In genomic region chrX:136203664-136204066, GRCm38 (mm10) we compare ENCODE assay signal across 8 mouse cellular contexts. TPM values are rescaled to one million over a fixed set of nuclear protein-coding genes. Genes with fewer than 3 reads are reported as not detected.
A peak's percentile ranks its signal among the peaks of the same experiment; 100 is the strongest.
DNase-seq lines count a peak whose midpoint lies in the region; ATAC-seq and TF ChIP-seq lines count a peak whose summit lies in the region.

TSS of gene Tceal5 (minus strand) at chrX:136203876.

- H3K9ac ChIP-seq in liver, embryonic 16.5 days (ENCODE audit: low read depth, low read length): peak within 1 kb of the TSS; percentile 31; the same call in 1 of the 2 replicates

- peak within 1 kb of the TSS; percentile 74 for H3K27ac ChIP-seq in gastrocnemius, adult 2 months
- H3K27ac ChIP-seq in liver, embryonic 16.5 days (ENCODE audit: low read length): peak within 1 kb of the TSS; percentile 55

- WGBS in liver, embryonic 16.5 days (ENCODE audit: insufficient replicate concordance): 19% methylated on average over 9 of the region's 9 CpGs

- DNase-seq in adrenal gland, postnatal 10 days: peak; percentile 5
- no peak for DNase-seq in adrenal gland, adult 8-10 months
- DNase-seq in gastrocnemius, adult 2 months: peak; percentile 42
- DNase-seq in layer of hippocampus, adult 11-12 months (ENCODE audit: low spot score): peak; percentile 53
- DNase-seq in retina, postnatal 1 day: peak; percentile 72
- no peak for DNase-seq in T-cell, adult 2 months (ENCODE audit: low spot score)

- no peaks in the 10 kb centered on the region for H3K9me3 ChIP-seq in liver, embryonic 16.5 days (replicated peaks; ENCODE audit: control insufficient read depth, low read length)

- intact Hi-C loops in gastrocnemius, adult 2 months (cut with DNase I): no loop called here

- peak within 1 kb of the TSS; percentile 73 for H3K4me3 ChIP-seq in gastrocnemius, adult 2 months
- H3K4me3 ChIP-seq in liver, embryonic 16.5 days (ENCODE audit: low read depth, low read length): peak within 1 kb of the TSS; percentile 42

- no peak for TF ChIP-seq CTCF in gastrocnemius, adult 2 months (IDR thresholded peaks at IDR 0.05)

- no peaks in the 10 kb centered on the region for H3K36me3 ChIP-seq in liver, embryonic 16.5 days (ENCODE audit: control insufficient read depth, insufficient read depth)

- no peaks in the 10 kb centered on the region; the same call in 1 of the 2 replicates for H3K27me3 ChIP-seq in liver, embryonic 16.5 days (ENCODE audit: control insufficient read depth, insufficient read depth, low read depth, low read length)

- 0 out of 2 replicates have a peak within 1 kb of the TSS, but pooled peaks have one; percentile 27 for H3K4me2 ChIP-seq in liver, embryonic 16.5 days (ENCODE audit: low read depth, low read length)

- ATAC-seq in common myeloid progenitor, adult 5-6 weeks (replicated peaks; ENCODE audit: low read depth, poor library complexity, severe bottlenecking): peak; percentile 68
- peak; percentile 82 for ATAC-seq in liver, embryonic 16.5 days (ENCODE audit: low read depth)

- no peaks in the 10 kb centered on the region for H3K4me1 ChIP-seq in liver, embryonic 16.5 days (ENCODE audit: control insufficient read depth, low read depth, low read length)

RNA-seq across cellular contexts. Expression of gene Tceal5, which starts in this region (rescaled TPM):
- 1 to 10 TPM; 3.3 to 7.3 TPM for total RNA-seq in adrenal gland, postnatal 10 days (2021)
- total RNA-seq in adrenal gland, adult 8-10 months (2022): 1 to 10 TPM in 2 of 4 experiments, under 1 TPM in 2; 0.51 to 3.5 (median 1.2) TPM
- total RNA-seq in common myeloid progenitor, adult 5-6 weeks (2017): 0.97 TPM in 1 of 2 replicates, not detected in the other
- total RNA-seq in gastrocnemius, adult 2 months (2021): 10 to 100 TPM; 19.8 to 29.3 TPM
- polyA plus RNA-seq in liver, embryonic 16.5 days (2015; fragmentation: Nextera tagmentation; extraction: Ambion mirVana): 11.0 and 11.9 TPM in 2 replicates

Comparison
In these comparisons a context has a peak if more than half of its experiments do, and no peak if none do; other contexts are left out.
1. DNase-seq: peak in adrenal gland, postnatal 10 days (single experiment), gastrocnemius, adult 2 months (single experiment), layer of hippocampus, adult 11-12 months (single experiment) and retina, postnatal 1 day (single experiment); none in adrenal gland, adult 8-10 months (single experiment) and T-cell, adult 2 months (single experiment).
2. Peak in ATAC-seq in common myeloid progenitor, adult 5-6 weeks; RNA of the gene not detected or under 1 TPM.